In the genomic region with DNA sequence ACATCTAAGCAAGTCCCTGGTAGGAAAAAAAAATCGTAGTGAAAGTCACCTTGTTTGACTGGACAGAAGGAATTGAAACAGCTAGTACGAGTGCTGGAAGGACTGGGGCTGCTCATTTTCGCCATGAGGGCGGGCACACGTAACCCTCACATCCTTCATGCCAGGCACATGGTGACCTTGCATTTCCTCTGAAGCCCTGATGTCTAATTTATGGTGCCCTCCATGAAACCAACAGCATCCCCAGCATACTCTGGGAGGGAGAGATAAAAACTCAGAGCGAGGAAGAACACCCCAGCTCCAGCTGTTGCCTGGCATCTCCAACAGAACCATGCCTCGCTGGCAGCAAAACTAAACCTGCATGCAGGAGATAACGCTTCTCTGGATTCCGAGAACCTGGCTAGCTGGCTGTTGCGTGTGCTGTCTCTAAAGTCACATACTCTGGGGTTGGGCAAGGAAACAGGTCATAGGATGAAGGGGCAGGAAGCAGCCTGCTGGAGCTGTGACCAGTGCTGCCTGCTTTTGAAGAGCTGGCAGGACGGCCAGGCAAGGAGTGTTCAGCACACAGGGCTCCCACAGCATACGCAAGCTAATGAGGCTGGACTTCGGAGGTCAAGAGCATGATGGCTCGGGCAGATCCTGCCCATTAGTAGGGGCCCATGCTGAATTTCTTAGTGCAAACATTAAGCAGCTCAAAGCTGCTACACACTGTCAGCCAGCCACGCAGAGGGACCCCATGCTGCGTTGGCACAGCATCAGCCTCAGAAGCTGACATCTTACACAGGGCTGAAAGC, we compare ENCODE assay signal across 8 mouse cellular contexts.
DNase-seq lines count a peak whose midpoint lies in the region; ATAC-seq and TF ChIP-seq lines count a peak whose summit lies in the region.

No protein-coding gene starts in this region.

- H3K27ac ChIP-seq in cerebellum, adult 2 months (ENCODE audit: insufficient read depth, low read length): peak overlapping the region; percentile 21; the same call in 1 of the 2 replicates
- H3K27ac ChIP-seq in forebrain, embryonic 16.5 days (ENCODE audit: low read length): peak overlapping the region; percentile 86
- H3K27ac ChIP-seq in liver, embryonic 14.5 days: peak overlapping the region; percentile 96

- peak overlapping the region; percentile 41 for H3K9ac ChIP-seq in forebrain, embryonic 16.5 days (replicated peaks; ENCODE audit: low read depth, low read length)
- peak overlapping the region; percentile 86 for H3K9ac ChIP-seq in liver, embryonic 14.5 days (replicated peaks)

- peaks cover 15% of the 10 kb centered on the region for H3K4me1 ChIP-seq in cerebellum, adult 2 months (ENCODE audit: control insufficient read depth, insufficient read depth, low read length)
- H3K4me1 ChIP-seq in forebrain, embryonic 16.5 days (replicated peaks; ENCODE audit: control insufficient read depth, insufficient read depth, low read length): peaks cover 33% of the 10 kb centered on the region
- H3K4me1 ChIP-seq in liver, embryonic 14.5 days (replicated peaks; ENCODE audit: control insufficient read depth in 2 of 2, insufficient read depth in 2 of 2, low read length in 1 of 2): peaks cover 68 to 74% of the 10 kb centered on the region in 2 experiments

- no peak for TF ChIP-seq POLR2A in cerebellum, adult 2 months (IDR thresholded peaks at IDR 0.05; ENCODE audit: borderline replicate concordance, insufficient read depth, low read length)

- no peaks in the 10 kb centered on the region for H3K27me3 ChIP-seq in cerebellum, adult 2 months (ENCODE audit: control insufficient read depth, insufficient read depth, low read length)
- H3K27me3 ChIP-seq in forebrain, embryonic 16.5 days (replicated peaks; ENCODE audit: control insufficient read depth, insufficient read depth, low read length): no peaks in the 10 kb centered on the region
- H3K27me3 ChIP-seq in liver, embryonic 14.5 days (ENCODE audit: control insufficient read depth, insufficient read depth, low read length): no peaks in the 10 kb centered on the region

- peak; percentile 99 for TF ChIP-seq EP300 in liver, embryonic 14.5 days (IDR thresholded peaks at IDR 0.05; ENCODE audit: low read depth)

- WGBS in cerebellum, adult 2 months: 46% methylated on average over 16 of the region's 16 CpGs
- 31% methylated on average over 16 of the region's 16 CpGs for WGBS in forebrain, embryonic 16.5 days
- 21% methylated on average over 16 of the region's 16 CpGs for WGBS in liver, embryonic 14.5 days (ENCODE audit: insufficient replicate concordance)

- peak; percentile 50 to 53 for DNase-seq in right cerebral cortex, postnatal 10 days (ENCODE audit: low spot score in 2 of 2)
- no peak for DNase-seq in right cerebral cortex, adult 18-20 months
- peak; percentile 74 to 77 for DNase-seq in cerebellum, adult 2 months
- DNase-seq in liver, embryonic 14.5 days (ENCODE audit: low read depth in 3 of 3, low spot score in 3 of 3): peak; percentile 93 to 98 (median 95)
- DNase-seq in spleen, postnatal 14 days (ENCODE audit: low spot score in 2 of 2): peak; percentile 55 to 70
- DNase-seq in urinary bladder, postnatal 25 days (ENCODE audit: low spot score): no peak

- no peaks in the 10 kb centered on the region for H3K9me3 ChIP-seq in forebrain, embryonic 16.5 days (ENCODE audit: control insufficient read depth, low read length)
- H3K9me3 ChIP-seq in liver, embryonic 14.5 days (ENCODE audit: control insufficient read depth, low read length): no peaks in the 10 kb centered on the region

- no peak for TF ChIP-seq CTCF in cerebellum, adult 2 months (IDR thresholded peaks at IDR 0.05; ENCODE audit: borderline replicate concordance, insufficient read depth, low read depth, low read length)
- peak; percentile 49 for TF ChIP-seq CTCF in liver, embryonic 14.5 days (IDR thresholded peaks at IDR 0.05; ENCODE audit: low read depth)

- H3K36me3 ChIP-seq in forebrain, embryonic 16.5 days (ENCODE audit: control insufficient read depth, insufficient read depth): no peaks in the 10 kb centered on the region
- H3K36me3 ChIP-seq in liver, embryonic 14.5 days (replicated peaks; ENCODE audit: control insufficient read depth, insufficient read depth, low read depth): no peaks in the 10 kb centered on the region

- peak; percentile 82 for ATAC-seq in forebrain, embryonic 16.5 days
- ATAC-seq in liver, embryonic 14.5 days (ENCODE audit: insufficient read depth): peak; percentile 92
- no peak for ATAC-seq in monocyte, adult 5-6 weeks (replicated peaks; ENCODE audit: insufficient number of reproducible peaks, low FRiP score, low TSS enrichment, poor library complexity, severe bottlenecking)

- no peak overlapping the region for H3K4me3 ChIP-seq in cerebellum, adult 2 months (replicated peaks; ENCODE audit: insufficient read depth, low read depth, low read length)
- H3K4me3 ChIP-seq in forebrain, embryonic 16.5 days (replicated peaks; ENCODE audit: low read length): no peak overlapping the region
- H3K4me3 ChIP-seq in liver, embryonic 14.5 days (ENCODE audit: insufficient read depth in 1 of 2, low read depth in 2 of 2, low read length in 2 of 2): peak overlapping the region; percentile 1 to 26; a peak in 3 of 4 replicates

- peak overlapping the region; percentile 18 for H3K4me2 ChIP-seq in forebrain, embryonic 16.5 days (ENCODE audit: low read length)
- H3K4me2 ChIP-seq in liver, embryonic 14.5 days (ENCODE audit: low read depth): peak overlapping the region; percentile 67

Comparison
In these comparisons a context has a peak if more than half of its experiments do, and no peak if none do; other contexts are left out.
1. DNase-seq: peak in right cerebral cortex, postnatal 10 days (2 of 2), cerebellum, adult 2 months (2 of 2), liver, embryonic 14.5 days (3 of 3) and spleen, postnatal 14 days (2 of 2); none in right cerebral cortex, adult 18-20 months (single experiment) and urinary bladder, postnatal 25 days (single experiment).
2. H3K27ac ChIP-seq: peak in every context shown above with its lines; median percentile 96 in liver, embryonic 14.5 days; 86 in forebrain, embryonic 16.5 days; 21 in cerebellum, adult 2 months.
3. H3K4me3 ChIP-seq: peak in liver, embryonic 14.5 days (2 of 2); none in cerebellum, adult 2 months (single experiment) and forebrain, embryonic 16.5 days (single experiment).